Mouse (Mus musculus) testis, adult 2 months (tissue): Measurements from ENCODE around the gene Rspo1.

Experiments
- CTCF ChIP-seq: fragments of 200-500 bp; IDR thresholded peaks from 2 replicates; pipeline ENCODE4 v1.5.1; 2012; ENCODE audit warnings: low read depth, mild to moderate bottlenecking, inconsistent platforms, low read length, moderate library complexity; ENCODE audit not compliant: control insufficient read depth, insufficient read depth, insufficient replicate concordance
- POLR2A ChIP-seq: fragments of 200-500 bp; IDR thresholded peaks from 2 replicates; pipeline ENCODE4 v1.6.1; 2012; ENCODE audit warnings: low read depth, mild to moderate bottlenecking, inconsistent platforms, low read length, moderate library complexity; ENCODE audit not compliant: control insufficient read depth

- no peak for TF ChIP-seq CTCF
- TF ChIP-seq POLR2A = peak; percentile 100
These were observed 43.8 kb downstream of the Rspo1 start for GRCm38 (mm10) chr4:125029891-125030614.
